Mouse (Mus musculus) kidney, embryonic 14.5 days (tissue): ENCODE measurements around the gene Dync2li1. TPM values are rescaled to one million over a fixed set of nuclear protein-coding genes. Genes with fewer than 3 reads are reported as not detected.

Source experiments
- ATAC-seq: fragments of 200-750 bp; cut with Nextera tagmentation; 2 replicates; pipeline ENCODE4 v1.8.0; 2017; ENCODE audit warnings: moderate number of reproducible peaks, mild to moderate bottlenecking, moderate TSS enrichment, moderate library complexity; ENCODE audit not compliant: low FRiP score, low TSS enrichment
- H3K27ac ChIP-seq: fragments of 300-500 bp; sonication (generic); 2 replicates; pipeline ENCODE4 v1.5.1; 2014; ENCODE audit warnings: low read depth, mild to moderate bottlenecking, low read length, moderate library complexity, mixed read lengths
- H3K27me3 ChIP-seq: fragments of 300-500 bp; sonication (generic); 2 replicates; pipeline ENCODE4 v1.6.1; 2014; ENCODE audit warnings: mild to moderate bottlenecking, low read length; ENCODE audit not compliant: control insufficient read depth, insufficient read depth
- H3K36me3 ChIP-seq: fragments of 300-500 bp; sonication (generic); 2 replicates; pipeline ENCODE4 v1.6.1; 2014; ENCODE audit warnings: low read length, mixed read lengths; ENCODE audit not compliant: control insufficient read depth, insufficient read depth
- H3K4me1 ChIP-seq: fragments of 300-500 bp; sonication (generic); 2 replicates; pipeline ENCODE4 v1.6.1; 2014; ENCODE audit warnings: low read length, mixed read lengths; ENCODE audit not compliant: control insufficient read depth, insufficient read depth
- H3K4me2 ChIP-seq: fragments of 300-500 bp; sonication (generic); replicated peaks from 2 replicates; pipeline ENCODE4 v1.6.1; 2014; ENCODE audit warnings: low read depth, mild to moderate bottlenecking, low read length
- H3K4me3 ChIP-seq: fragments of 300-500 bp; sonication (generic); 2 replicates; pipeline ENCODE4 v1.5.1; 2014; ENCODE audit warnings: mild to moderate bottlenecking, low read length
- H3K9ac ChIP-seq: fragments of 300-500 bp; sonication (generic); 2 replicates; pipeline ENCODE4 v1.6.1; 2014; ENCODE audit warnings: low read depth, mild to moderate bottlenecking, low read length, moderate library complexity
- H3K9me3 ChIP-seq: fragments of 300-500 bp; sonication (generic); 2 replicates; pipeline ENCODE4 v1.6.1; 2016; ENCODE audit warnings: low read length; ENCODE audit not compliant: control insufficient read depth
- WGBS: fragments of 180-500 bp; shearing (Covaris S2); extraction: QIAGEN DNeasy Blood & Tissue Kit; methylation state at CpG from one replicate; pipeline ENCODE4 v1.1.7; 2014; 5-methylcytosine and 5-hydroxymethylcytosine counted together
- polyA plus RNA-seq: library from polyadenylated mRNA; unstranded; fragments of >200 nt; fragmentation: Nextera tagmentation; extraction: Ambion mirVana; gene quantifications from 2 replicates; pipeline ENCODE4 v1.2.1, GENCODE M21; 2014

Gene Dync2li1
- polyA plus RNA-seq, 1 experiment from 2014 or later: 48.7 TPM

GRCm38 (mm10) chr17:84603709-84604420, 22.4 kb upstream of the Dync2li1 start:
- no peak overlapping the region for H3K4me2 ChIP-seq
- H3K9ac ChIP-seq: no peak overlapping the region
- H3K4me1 ChIP-seq: no peaks in the 10 kb centered on the region
- H3K27me3 ChIP-seq: no peaks in the 10 kb centered on the region
- H3K9me3 ChIP-seq: no peaks in the 10 kb centered on the region
- peaks cover 24% of the 10 kb centered on the region; the same call in 1 of the 2 replicates for H3K36me3 ChIP-seq
- ATAC-seq: no peak
- 85% methylated on average over 10 of the region's 10 CpGs for WGBS
- H3K27ac ChIP-seq: no peak overlapping the region
- no peak overlapping the region for H3K4me3 ChIP-seq

- H3K9me3 ChIP-seq: no peaks in the 10 kb centered on the region
- no peaks in the 10 kb centered on the region for H3K4me1 ChIP-seq
- 58% methylated on average over 13 of the region's 13 CpGs for WGBS
- no peak for ATAC-seq
- H3K9ac ChIP-seq: no peak overlapping the region
- H3K27ac ChIP-seq: no peak overlapping the region
- no peak overlapping the region for H3K4me2 ChIP-seq
- no peaks in the 10 kb centered on the region for H3K27me3 ChIP-seq
- no peak overlapping the region for H3K4me3 ChIP-seq
- peaks cover 17% of the 10 kb centered on the region; the same call in 1 of the 2 replicates for H3K36me3 ChIP-seq
Observed at GRCm38 (mm10) chr17:84606976-84607375, 19.3 kb upstream of the Dync2li1 start.

GRCm38 (mm10) chr17:84607617-84608016, 18.7 kb upstream of the Dync2li1 start:
- 72% methylated on average over 5 of the region's 5 CpGs for WGBS
- no peaks in the 10 kb centered on the region for H3K9me3 ChIP-seq
- H3K4me3 ChIP-seq: no peak overlapping the region
- H3K27me3 ChIP-seq: no peaks in the 10 kb centered on the region
- H3K27ac ChIP-seq: no peak overlapping the region
- no peak overlapping the region for H3K4me2 ChIP-seq
- peaks cover 18% of the 10 kb centered on the region; the same call in 1 of the 2 replicates for H3K36me3 ChIP-seq
- no peak for ATAC-seq
- H3K9ac ChIP-seq: no peak overlapping the region
- no peaks in the 10 kb centered on the region for H3K4me1 ChIP-seq

- Histone ChIP-seq H3K9me3 (no peaks in the 10 kb centered on the region), H3K36me3 (peaks cover 25% of the 10 kb centered on the region), H3K4me3 (no peak overlapping the region), H3K9ac (no peak overlapping the region), H3K27me3 (no peaks in the 10 kb centered on the region), H3K27ac (no peak overlapping the region), H3K4me1 (no peaks in the 10 kb centered on the region), H3K4me2 (no peak overlapping the region)
- 72% methylated on average over 4 of the region's 4 CpGs for WGBS
- ATAC-seq: no peak
Observed at GRCm38 (mm10) chr17:84608606-84609005, 17.7 kb upstream of the Dync2li1 start.

GRCm38 (mm10) chr17:84611500-84611899, 14.8 kb upstream of the Dync2li1 start:
- ATAC-seq: no peak
- Histone ChIP-seq H3K27ac (no peak overlapping the region), H3K4me3 (no peak overlapping the region), H3K9ac (no peak overlapping the region), H3K4me1 (no peaks in the 10 kb centered on the region), H3K4me2 (no peak overlapping the region), H3K36me3 (peaks cover 32% of the 10 kb centered on the region), H3K9me3 (no peaks in the 10 kb centered on the region), H3K27me3 (no peaks in the 10 kb centered on the region)
- 45% methylated on average over 9 of the region's 9 CpGs for WGBS

- 21% methylated on average over 7 of the region's 7 CpGs for WGBS
- Histone ChIP-seq H3K4me1 (no peaks in the 10 kb centered on the region), H3K4me2 (no peak overlapping the region), H3K27me3 (no peaks in the 10 kb centered on the region), H3K27ac (no peak overlapping the region), H3K36me3 (peaks cover 30% of the 10 kb centered on the region), H3K9me3 (no peaks in the 10 kb centered on the region), H3K9ac (no peak overlapping the region), H3K4me3 (no peak overlapping the region)
- no peak for ATAC-seq
Observed at GRCm38 (mm10) chr17:84611971-84612370, 14.3 kb upstream of the Dync2li1 start.

- Histone ChIP-seq H3K4me3 (no peak overlapping the region), H3K4me2 (no peak overlapping the region), H3K9me3 (no peaks in the 10 kb centered on the region), H3K9ac (no peak overlapping the region), H3K27ac (no peak overlapping the region), H3K36me3 (peaks cover 38% of the 10 kb centered on the region), H3K27me3 (no peaks in the 10 kb centered on the region), H3K4me1 (no peaks in the 10 kb centered on the region)
- WGBS: 87% methylated on average over 11 of the region's 11 CpGs
- no peak for ATAC-seq
Observed at GRCm38 (mm10) chr17:84615811-84616210, 10.5 kb upstream of the Dync2li1 start.

GRCm38 (mm10) chr17:84616526-84617074, 9.7 kb upstream of the Dync2li1 start:
- Histone ChIP-seq H3K4me3 (no peak overlapping the region), H3K9me3 (no peaks in the 10 kb centered on the region), H3K27me3 (no peaks in the 10 kb centered on the region), H3K9ac (no peak overlapping the region), H3K4me2 (no peak overlapping the region), H3K36me3 (peaks cover 38% of the 10 kb centered on the region), H3K27ac (no peak overlapping the region), H3K4me1 (no peaks in the 10 kb centered on the region)
- no peak for ATAC-seq
- 81% methylated on average over 6 of the region's 6 CpGs for WGBS

GRCm38 (mm10) chr17:84617953-84618352, 8.3 kb upstream of the Dync2li1 start:
- WGBS: 92% methylated on average over 6 of the region's 6 CpGs
- H3K27me3 ChIP-seq: no peaks in the 10 kb centered on the region
- H3K4me1 ChIP-seq: no peaks in the 10 kb centered on the region
- peaks cover 33% of the 10 kb centered on the region for H3K36me3 ChIP-seq
- H3K9ac ChIP-seq: no peak overlapping the region
- H3K9me3 ChIP-seq: no peaks in the 10 kb centered on the region
- ATAC-seq: no peak
- no peak overlapping the region for H3K4me2 ChIP-seq
- H3K27ac ChIP-seq: no peak overlapping the region
- H3K4me3 ChIP-seq: no peak overlapping the region
